ENCODE assay signal across 8 mouse cellular contexts in genomic region chr11:5739846-5740245, GRCm38 (mm10). TPM values are rescaled to one million over a fixed set of nuclear protein-coding genes. Genes with fewer than 3 reads are reported as not detected.
DNase-seq lines count a peak whose midpoint lies in the region; ATAC-seq and TF ChIP-seq lines count a peak whose summit lies in the region.

No protein-coding gene starts in this region.

- 54% methylated on average over 3 of the region's 3 CpGs for WGBS in heart, embryonic 15.5 days
- 57% methylated on average over 3 of the region's 3 CpGs for WGBS in limb, embryonic 15.5 days

- no peak for TF ChIP-seq POLR2A in MEL (IDR thresholded peaks at IDR 0.05; ENCODE audit: control insufficient read depth in 1 of 2, insufficient read depth in 1 of 2, low read depth in 1 of 2, low read length in 2 of 2, poor library complexity in 1 of 2)

- peaks cover 19 to 27% of the 10 kb centered on the region in 2 experiments for H3K4me1 ChIP-seq in MEL (ENCODE audit: control insufficient read depth in 1 of 2, insufficient read depth in 2 of 2, low read length in 2 of 2)
- peaks cover 35% of the 10 kb centered on the region for H3K4me1 ChIP-seq in heart, embryonic 15.5 days (replicated peaks)
- H3K4me1 ChIP-seq in limb, embryonic 15.5 days: peaks cover 14% of the 10 kb centered on the region

- TF ChIP-seq RAD21 in MEL (IDR thresholded peaks at IDR 0.05; ENCODE audit: low read depth, low read length): no peak

- peak overlapping the region; percentile 97 for H3K9ac ChIP-seq in MEL (ENCODE audit: control insufficient read depth, low read depth, low read length, poor library complexity, severe bottlenecking)
- H3K9ac ChIP-seq in heart, embryonic 15.5 days: peak overlapping the region; percentile 40
- H3K9ac ChIP-seq in limb, embryonic 15.5 days: no peak overlapping the region

- peak; percentile 89 for DNase-seq in heart, adult 11 months
- DNase-seq in heart, postnatal 4 days: no peak
- DNase-seq in MEL (ENCODE audit: low read depth, low spot score): peak; percentile 52
- DNase-seq in spleen, postnatal 14 days (ENCODE audit: low spot score in 2 of 2): no peak
- no peak for DNase-seq in left cerebral cortex, postnatal 4 days

- TF ChIP-seq EP300 in MEL (IDR thresholded peaks at IDR 0.05; ENCODE audit: low read depth in 1 of 2, low read length in 2 of 2): no peak

- ATAC-seq in heart, embryonic 15.5 days (replicated peaks; ENCODE audit: insufficient number of reproducible peaks, insufficient read depth, low FRiP score, low read depth): no peak
- ATAC-seq in limb, embryonic 15.5 days (ENCODE audit: insufficient number of reproducible peaks, low FRiP score, low TSS enrichment, low read depth): no peak
- no peak for ATAC-seq in granulocyte monocyte progenitor cell, adult 5-6 weeks (replicated peaks; ENCODE audit: poor library complexity, severe bottlenecking)

- H3K27me3 ChIP-seq in MEL (ENCODE audit: control insufficient read depth in 1 of 2, insufficient read depth in 2 of 2, low read length in 2 of 2): no peaks in the 10 kb centered on the region
- no peaks in the 10 kb centered on the region for H3K27me3 ChIP-seq in heart, embryonic 15.5 days
- no peaks in the 10 kb centered on the region for H3K27me3 ChIP-seq in limb, embryonic 15.5 days

- no peak overlapping the region for H3K27ac ChIP-seq in MEL (ENCODE audit: control insufficient read depth, low read depth, low read length)
- peak overlapping the region; percentile 98 for H3K27ac ChIP-seq in heart, embryonic 15.5 days
- no peak overlapping the region for H3K27ac ChIP-seq in limb, embryonic 15.5 days

- peak overlapping the region; percentile 92 to 97 for H3K4me3 ChIP-seq in MEL (ENCODE audit: control insufficient read depth in 1 of 2, insufficient read depth in 1 of 2, low read depth in 2 of 2, low read length in 2 of 2)
- H3K4me3 ChIP-seq in heart, embryonic 15.5 days: peak overlapping the region; percentile 98
- H3K4me3 ChIP-seq in limb, embryonic 15.5 days: peak overlapping the region; percentile 92

- TF ChIP-seq CTCF in MEL (IDR thresholded peaks at IDR 0.05 in 2 of 3, conservative IDR thresholded peaks at IDR 0.05 in 1 of 3; ENCODE audit: control insufficient read depth in 1 of 3, insufficient read depth in 1 of 3, low read depth in 2 of 3, low read length in 3 of 3, poor library complexity in 1 of 3, severe bottlenecking in 1 of 3): no peak

- H3K36me3 ChIP-seq in MEL (ENCODE audit: control insufficient read depth in 1 of 2, insufficient read depth in 2 of 2, low read length in 2 of 2): peaks cover 0 to 34% of the 10 kb centered on the region in 2 experiments; a peak in 2 of 4 replicates
- no peaks in the 10 kb centered on the region for H3K36me3 ChIP-seq in heart, embryonic 15.5 days
- no peaks in the 10 kb centered on the region for H3K36me3 ChIP-seq in limb, embryonic 15.5 days

- H3K79me2 ChIP-seq in MEL (ENCODE audit: control insufficient read depth, insufficient read depth, low read length, poor library complexity): peaks cover 39% of the 10 kb centered on the region

- H3K4me2 ChIP-seq in heart, embryonic 15.5 days: peak overlapping the region; percentile 67
- H3K4me2 ChIP-seq in limb, embryonic 15.5 days: peak overlapping the region; percentile 53; the same call in 1 of the 2 replicates

- H3K9me3 ChIP-seq in MEL (replicated peaks; ENCODE audit: insufficient read depth, low read length): no peaks in the 10 kb centered on the region
- H3K9me3 ChIP-seq in heart, embryonic 15.5 days (replicated peaks): no peaks in the 10 kb centered on the region
- H3K9me3 ChIP-seq in limb, embryonic 15.5 days: no peaks in the 10 kb centered on the region

- intact Hi-C loops in left cerebral cortex, postnatal 4 days (cut with DNase I): no loop called here

TF ChIP-seq in MEL, 35 proteins besides CTCF, POLR2A, EP300 and RAD21:
- TF ChIP-seq SMC3 (IDR thresholded peaks at IDR 0.05; ENCODE audit: low read depth, low read length): no peak
- TF ChIP-seq TAL1 (IDR thresholded peaks at IDR 0.05; ENCODE audit: low read length): no peak
- no peak for TF ChIP-seq KAT2A (conservative IDR thresholded peaks at IDR 0.05; ENCODE audit: low read depth, low read length)
- TF ChIP-seq GABPA (IDR thresholded peaks at IDR 0.05; ENCODE audit: low read depth, low read length): no peak
- no peak for TF ChIP-seq NELFE (IDR thresholded peaks at IDR 0.05; ENCODE audit: low read depth, low read length)
- no peak for TF ChIP-seq ELF1 (IDR thresholded peaks at IDR 0.05; ENCODE audit: low read depth, low read length)
- no peak for TF ChIP-seq MYB (IDR thresholded peaks at IDR 0.05; ENCODE audit: low read depth, low read length)
- TF ChIP-seq MAZ (IDR thresholded peaks at IDR 0.05; ENCODE audit: low read depth, low read length): no peak
- TF ChIP-seq BHLHE40 (IDR thresholded peaks at IDR 0.05; ENCODE audit: borderline replicate concordance, low read depth, low read length): no peak
- no peak for TF ChIP-seq HCFC1 (IDR thresholded peaks at IDR 0.05; ENCODE audit: low read depth, low read length)

RNA-seq across cellular contexts. Expression of gene Urgcp, which starts 22.3 kb away (rescaled TPM):
- total RNA-seq in heart, postnatal 4 days (2021): 10 to 100 TPM; 60.5 TPM
- 27.8 and 29.2 TPM in 2 replicates for total RNA-seq in MEL (2012; rRNA removed)
- 10 to 100 TPM; 19.5 to 34.9 TPM for polyA plus RNA-seq in MEL (2012; ENCODE audit: insufficient read depth in 1 of 2, insufficient read length in 2 of 2, low read depth in 1 of 2, low replicate concordance in 2 of 2, missing spikeins in 1 of 2)
- 32.8 and 34.0 TPM in 2 replicates for polyA plus RNA-seq in heart, embryonic 15.5 days (2015; fragmentation: Nextera tagmentation; extraction: Ambion mirVana)
- 28.5 and 29.1 TPM in 2 replicates for polyA plus RNA-seq in limb, embryonic 15.5 days (2015; fragmentation: Nextera tagmentation; extraction: Ambion mirVana)
- total RNA-seq in granulocyte monocyte progenitor cell, adult 5-6 weeks (2014; fragmentation: Nextera tagmentation): 4.7 and 6.4 TPM in 2 replicates
- 6.5 TPM in 2 replicates for total RNA-seq in granulocyte monocyte progenitor cell, adult 5-6 weeks (2017)
- 10 to 100 TPM; 41.5 to 52.4 TPM for total RNA-seq in left cerebral cortex, postnatal 4 days (2021)

RNA-seq across cellular contexts. Expression of gene Mrps24, which starts 24.4 kb away (rescaled TPM):
- total RNA-seq in heart, postnatal 4 days (2021): 100 to 1,000 TPM; 112 to 114 TPM
- 159 and 184 TPM in 2 replicates for total RNA-seq in MEL (2012; rRNA removed)
- polyA plus RNA-seq in MEL (2012; ENCODE audit: insufficient read depth in 1 of 2, insufficient read length in 2 of 2, low read depth in 1 of 2, low replicate concordance in 2 of 2, missing spikeins in 1 of 2): 100 to 1,000 TPM in 1 of 2 experiments, not detected in 1; 163 TPM
- 171 and 181 TPM in 2 replicates for polyA plus RNA-seq in heart, embryonic 15.5 days (2015; fragmentation: Nextera tagmentation; extraction: Ambion mirVana)
- polyA plus RNA-seq in limb, embryonic 15.5 days (2015; fragmentation: Nextera tagmentation; extraction: Ambion mirVana): 164 and 170 TPM in 2 replicates
- 65.7 and 68.3 TPM in 2 replicates for total RNA-seq in granulocyte monocyte progenitor cell, adult 5-6 weeks (2014; fragmentation: Nextera tagmentation)
- 58.6 and 67.0 TPM in 2 replicates for total RNA-seq in granulocyte monocyte progenitor cell, adult 5-6 weeks (2017)
- 10 to 100 TPM; 90.3 to 93.2 TPM for total RNA-seq in left cerebral cortex, postnatal 4 days (2021)

RNA-seq across cellular contexts. Expression of gene Dbnl, which starts 48.4 kb away (rescaled TPM):
- 10 to 100 TPM; 44.7 to 46.1 TPM for total RNA-seq in heart, postnatal 4 days (2021)
- 73.5 and 76.4 TPM in 2 replicates for total RNA-seq in MEL (2012; rRNA removed)
- polyA plus RNA-seq in MEL (2012; ENCODE audit: insufficient read depth in 1 of 2, insufficient read length in 2 of 2, low read depth in 1 of 2, low replicate concordance in 2 of 2, missing spikeins in 1 of 2): 100 to 1,000 TPM in 1 of 2 experiments, not detected in 1; 149 TPM
- polyA plus RNA-seq in heart, embryonic 15.5 days (2015; fragmentation: Nextera tagmentation; extraction: Ambion mirVana): 64.4 and 82.3 TPM in 2 replicates
- 143 and 152 TPM in 2 replicates for polyA plus RNA-seq in limb, embryonic 15.5 days (2015; fragmentation: Nextera tagmentation; extraction: Ambion mirVana)
- total RNA-seq in granulocyte monocyte progenitor cell, adult 5-6 weeks (2014; fragmentation: Nextera tagmentation): 56.5 and 61.6 TPM in 2 replicates
- 73.3 and 89.1 TPM in 2 replicates for total RNA-seq in granulocyte monocyte progenitor cell, adult 5-6 weeks (2017)
- total RNA-seq in left cerebral cortex, postnatal 4 days (2021): 10 to 100 TPM; 89.8 to 92.4 TPM

Comparison
In these comparisons a context has a peak if more than half of its experiments do, and no peak if none do; other contexts are left out.
1. DNase-seq: peak in heart, adult 11 months (single experiment) and MEL (single experiment); none in heart, postnatal 4 days (single experiment), spleen, postnatal 14 days (0 of 2) and left cerebral cortex, postnatal 4 days (single experiment).
2. Peak in every context shown above with its lines, with median percentiles within 50 percentile points of each other: H3K4me3 ChIP-seq.